26 mouse cellular contexts compared by ENCODE assay signal in genomic region chr2:149283274-149283673, GRCm38 (mm10).
DNase-seq lines count a peak whose midpoint lies in the region; ATAC-seq lines count a peak whose summit lies in the region.
"Had no signal": no experiment of that assay in that cellular context is flagged by ENCODE, and none has a peak within 500 bp of the region (broad histone marks: within the 10 kb centered on the region; RNA-seq: fewer than 3 reads in every experiment).

No protein-coding gene starts in this region.

- no peak overlapping the region for H3K27ac ChIP-seq in midbrain, embryonic 11.5 days (ENCODE audit: low read depth, low read length)
- H3K27ac ChIP-seq: embryonic facial prominence, embryonic 12.5 days; limb, embryonic 13.5 days; liver, embryonic 12.5 days; midbrain, embryonic 12.5 days; neural tube, embryonic 13.5 days; stomach, postnatal 0 days had no signal

- H3K9me3 ChIP-seq in midbrain, embryonic 11.5 days (ENCODE audit: control insufficient read depth, low read length): no peaks in the 10 kb centered on the region
- H3K9me3 ChIP-seq: embryonic facial prominence, embryonic 12.5 days; limb, embryonic 13.5 days; liver, embryonic 12.5 days; midbrain, embryonic 12.5 days had no signal

- peak; percentile 81 for ATAC-seq in CD4-positive, CD25-positive, alpha-beta regulatory T cell, adult 4 months
- ATAC-seq in activated CD4-positive, CD25-positive, alpha-beta regulatory T cell, adult 4 months: peak; percentile 52
- ATAC-seq in inflammation-experienced regulatory T-cells, adult 6 months: peak; percentile 78
- no peak for ATAC-seq in midbrain, embryonic 11.5 days (ENCODE audit: low FRiP score)
- ATAC-seq: forebrain, embryonic 14.5 days; liver, embryonic 12.5 days had no signal

- no peaks in the 10 kb centered on the region for H3K36me3 ChIP-seq in midbrain, embryonic 11.5 days (ENCODE audit: control insufficient read depth, insufficient read depth, low read length)
- H3K36me3 ChIP-seq: embryonic facial prominence, embryonic 12.5 days; limb, embryonic 13.5 days; liver, embryonic 12.5 days; midbrain, embryonic 12.5 days; neural tube, embryonic 13.5 days had no signal

- H3K27me3 ChIP-seq in midbrain, embryonic 11.5 days (ENCODE audit: control insufficient read depth, insufficient read depth, low read length): no peaks in the 10 kb centered on the region
- H3K27me3 ChIP-seq: embryonic facial prominence, embryonic 12.5 days; limb, embryonic 13.5 days; liver, embryonic 12.5 days; midbrain, embryonic 12.5 days; neural tube, embryonic 13.5 days had no signal

- no peak overlapping the region for H3K4me3 ChIP-seq in midbrain, embryonic 11.5 days (ENCODE audit: low read depth, low read length)
- H3K4me3 ChIP-seq: embryonic facial prominence, embryonic 12.5 days; limb, embryonic 13.5 days; liver, embryonic 12.5 days; midbrain, embryonic 12.5 days; myocyte; neural tube, embryonic 13.5 days had no signal

- H3K4me2 ChIP-seq in midbrain, embryonic 11.5 days: no peak overlapping the region
- H3K4me2 ChIP-seq: embryonic facial prominence, embryonic 12.5 days; limb, embryonic 13.5 days; liver, embryonic 12.5 days; midbrain, embryonic 12.5 days; neural tube, embryonic 13.5 days had no signal

- no peak overlapping the region for H3K9ac ChIP-seq in midbrain, embryonic 11.5 days (ENCODE audit: low read length)
- H3K9ac ChIP-seq: embryonic facial prominence, embryonic 12.5 days; limb, embryonic 13.5 days; liver, embryonic 12.5 days; midbrain, embryonic 12.5 days; neural tube, embryonic 13.5 days had no signal

- WGBS in midbrain, embryonic 11.5 days: 84% methylated on average over 5 of the region's 5 CpGs

- DNase-seq in 416B (ENCODE audit: low read depth): peak; percentile 55
- no peak for DNase-seq in midbrain, embryonic 11.5 days (ENCODE audit: low spot score, missing footprints)
- DNase-seq in lung, postnatal 14 days: no peak
- no peak for DNase-seq in right cerebral cortex, postnatal 36 days (ENCODE audit: low spot score in 2 of 2)
- no peak for DNase-seq in right cerebral cortex, postnatal 4 days
- DNase-seq: adrenal gland, adult 8-10 months; cerebellum, adult 9-10 months; cerebellum, postnatal 36 days; embryo, embryonic 11 days; kidney, adult 11 months; kidney, postnatal 36 days; lung, adult 18-20 months; lung, postnatal 10 days; thymus, adult 18-20 months; thymus, postnatal 4 days had no signal

- H3K4me1 ChIP-seq in midbrain, embryonic 11.5 days (ENCODE audit: control insufficient read depth, insufficient read depth, low read length): no peaks in the 10 kb centered on the region
- H3K4me1 ChIP-seq: embryonic facial prominence, embryonic 12.5 days; limb, embryonic 13.5 days; liver, embryonic 12.5 days; midbrain, embryonic 12.5 days; neural tube, embryonic 13.5 days had no signal
